Mouse (Mus musculus) myocyte (in vitro differentiated cells): ENCODE data around the gene Psmd8.

Source experiments
- E2F4 ChIP-seq: IDR thresholded peaks from one replicate; pipeline ENCODE4 v1.6.1; 2011; ENCODE audit warnings: mild to moderate bottlenecking, control low read depth, moderate library complexity; ENCODE audit not compliant: insufficient read depth
- MYOD1 ChIP-seq, 3 experiments: IDR thresholded peaks; one replicate each; pipeline ENCODE4 v1.6.1; 2011; ENCODE audit warnings: control low read depth in 2 of 3, low read depth in 2 of 3, mild to moderate bottlenecking in 2 of 3, moderate library complexity in 1 of 3; ENCODE audit not compliant: insufficient read length in 2 of 3, control insufficient read depth in 1 of 3
- POLR2A ChIP-seq: IDR thresholded peaks from one replicate; pipeline ENCODE4 v1.6.1; 2011; ENCODE audit warnings: low read depth, mild to moderate bottlenecking, control low read depth, moderate library complexity; ENCODE audit not compliant: insufficient read length
- REST ChIP-seq: IDR thresholded peaks from one replicate; pipeline ENCODE4 v1.6.1; 2011; ENCODE audit warnings: mild to moderate bottlenecking, control low read depth, moderate library complexity; ENCODE audit not compliant: insufficient read depth, insufficient read length
- USF1 ChIP-seq: IDR thresholded peaks from one replicate; pipeline ENCODE4 v1.6.1; 2011; ENCODE audit warnings: low read depth, mild to moderate bottlenecking, control low read depth, moderate library complexity

DNA sequence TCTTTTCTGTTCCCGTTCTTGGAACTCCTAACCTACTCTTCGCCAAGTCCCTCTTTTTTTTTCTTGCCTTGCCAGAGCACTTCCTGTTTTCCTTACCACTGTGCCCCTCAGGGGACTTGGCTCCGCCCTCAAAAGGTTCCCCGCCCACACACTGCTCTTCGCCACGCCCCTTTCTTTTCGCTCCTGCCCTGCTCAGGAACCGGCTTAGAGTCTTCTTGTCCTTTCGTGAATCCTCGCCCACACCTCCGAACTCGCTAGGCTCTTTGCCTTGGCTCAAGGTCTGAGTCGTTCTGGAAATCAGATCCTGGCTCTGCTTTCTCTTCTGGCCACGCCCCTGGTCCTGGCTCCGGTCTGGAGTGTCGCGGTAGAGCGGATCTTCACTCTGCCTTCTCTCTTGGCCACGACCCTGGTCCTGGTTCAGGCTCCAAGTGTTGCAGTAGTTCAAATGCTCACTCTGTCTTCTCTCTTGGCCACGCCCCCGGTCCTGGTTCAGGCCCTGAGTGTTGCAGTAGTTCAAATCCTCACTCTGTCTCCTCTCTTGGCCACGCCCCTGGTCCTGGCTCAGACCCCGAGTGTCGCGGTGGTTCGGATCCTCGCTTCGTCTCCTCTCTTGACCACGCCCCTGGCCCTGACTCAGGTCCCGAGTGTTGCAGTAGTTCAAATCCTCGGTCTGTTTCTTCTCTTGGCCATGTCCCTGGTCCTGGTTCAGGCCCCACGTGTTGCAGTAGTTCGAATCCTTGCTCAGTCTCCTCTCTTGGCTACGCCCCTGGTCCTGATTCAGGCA lies 31.1 kb upstream of the Psmd8 start:
- TF ChIP-seq POLR2A, result no peak
- TF ChIP-seq MYOD1 (IDR thresholded peaks at IDR 0.05; ENCODE audit: control insufficient read depth in 1 of 3, insufficient read length in 2 of 3, low read depth in 2 of 3), result no peak
- TF ChIP-seq E2F4, result no peak
- TF ChIP-seq USF1, result no peak
- no peak for TF ChIP-seq REST
